Mouse (Mus musculus): ENCODE measurements at regions not wholly inside any gene's neighbourhood (a gene's known extent, or its start where the extent isn't known, plus 50 kb on each side); places are given as distances from the start of the nearest gene placed in this dataset.

- 47% methylated on average over 2 of the region's 2 CpGs for WGBS
- Histone ChIP-seq H3K9me3 (ENCODE audit: control insufficient read depth, low read length) (no peaks in the 10 kb centered on the region), H3K27ac (ENCODE audit: low read depth, low read length) (no peak overlapping the region), H3K27me3 (replicated peaks; ENCODE audit: control insufficient read depth, insufficient read depth, low read length) (no peaks in the 10 kb centered on the region), H3K4me1 (ENCODE audit: control insufficient read depth, insufficient read depth, low read depth, low read length) (no peaks in the 10 kb centered on the region; the same call in 1 of the 2 replicates), H3K4me2 (ENCODE audit: low read length) (no peak overlapping the region), H3K9ac (ENCODE audit: low read depth, low read length) (no peak overlapping the region), H3K4me3 (ENCODE audit: low read length) (no peak overlapping the region), H3K36me3 (ENCODE audit: control insufficient read depth, insufficient read depth, low read length) (no peaks in the 10 kb centered on the region)
- 0 out of 2 replicates have a peak, but pooled peaks have one; percentile 48 for ATAC-seq
Measured at GRCm38 (mm10) chr3:137032802-137033201, 308.1 kb upstream of the Emcn start.

- H3K4me2 ChIP-seq (ENCODE audit: low read length): no peak overlapping the region
- H3K9ac ChIP-seq (ENCODE audit: low read depth, low read length): no peak overlapping the region
- H3K4me3 ChIP-seq (ENCODE audit: low read length): no peak overlapping the region
- H3K36me3 ChIP-seq (ENCODE audit: control insufficient read depth, insufficient read depth, low read length): no peaks in the 10 kb centered on the region
- no peaks in the 10 kb centered on the region for H3K4me1 ChIP-seq (ENCODE audit: control insufficient read depth, insufficient read depth, low read depth, low read length)
- no peak for ATAC-seq
- H3K27me3 ChIP-seq (replicated peaks; ENCODE audit: control insufficient read depth, insufficient read depth, low read length): no peaks in the 10 kb centered on the region
- H3K9me3 ChIP-seq (ENCODE audit: control insufficient read depth, low read length): no peaks in the 10 kb centered on the region
- H3K27ac ChIP-seq (ENCODE audit: low read depth, low read length): no peak overlapping the region
- 88% methylated on average over 8 of the region's 8 CpGs for WGBS
Measured at GRCm38 (mm10) chr3:137039638-137040037, 301.2 kb upstream of the Emcn start.

- Histone ChIP-seq H3K4me1 (ENCODE audit: control insufficient read depth, insufficient read depth, low read depth, low read length) (peaks cover 8% of the 10 kb centered on the region), H3K4me2 (ENCODE audit: low read length) (peak overlapping the region; percentile 50), H3K27ac (ENCODE audit: low read depth, low read length) (peak overlapping the region; percentile 70), H3K9ac (ENCODE audit: low read depth, low read length) (no peak overlapping the region), H3K36me3 (ENCODE audit: control insufficient read depth, insufficient read depth, low read length) (no peaks in the 10 kb centered on the region), H3K27me3 (replicated peaks; ENCODE audit: control insufficient read depth, insufficient read depth, low read length) (no peaks in the 10 kb centered on the region), H3K9me3 (ENCODE audit: control insufficient read depth, low read length) (no peaks in the 10 kb centered on the region), H3K4me3 (ENCODE audit: low read length) (no peak overlapping the region)
- ATAC-seq: peak; percentile 55; the same call in 1 of the 2 replicates
- WGBS: 58% methylated on average over 6 of the region's 6 CpGs
Measured at GRCm38 (mm10) chr3:137056544-137057224, 284.2 kb upstream of the Emcn start.

GRCm38 (mm10) chr3:137057225-137057910 is 283.5 kb upstream of the Emcn start:
- Histone ChIP-seq H3K27me3 (replicated peaks; ENCODE audit: control insufficient read depth, insufficient read depth, low read length) (no peaks in the 10 kb centered on the region), H3K4me3 (ENCODE audit: low read length) (peak overlapping the region; percentile 15), H3K27ac (ENCODE audit: low read depth, low read length) (peak overlapping the region; percentile 70), H3K4me1 (ENCODE audit: control insufficient read depth, insufficient read depth, low read depth, low read length) (peaks cover 8% of the 10 kb centered on the region), H3K9ac (ENCODE audit: low read depth, low read length) (peak overlapping the region; percentile 2; the same call in 1 of the 2 replicates), H3K4me2 (ENCODE audit: low read length) (peak overlapping the region; percentile 50), H3K9me3 (ENCODE audit: control insufficient read depth, low read length) (no peaks in the 10 kb centered on the region), H3K36me3 (ENCODE audit: control insufficient read depth, insufficient read depth, low read length) (no peaks in the 10 kb centered on the region)
- WGBS: 12% methylated on average over 6 of the region's 6 CpGs
- ATAC-seq: peak; percentile 96

GRCm38 (mm10) chr3:137057911-137058260 is 283.0 kb upstream of the Emcn start:
- no peak for ATAC-seq
- Histone ChIP-seq H3K27me3 (replicated peaks; ENCODE audit: control insufficient read depth, insufficient read depth, low read length) (no peaks in the 10 kb centered on the region), H3K9me3 (ENCODE audit: control insufficient read depth, low read length) (no peaks in the 10 kb centered on the region), H3K27ac (ENCODE audit: low read depth, low read length) (peak overlapping the region; percentile 70), H3K4me1 (ENCODE audit: control insufficient read depth, insufficient read depth, low read depth, low read length) (peaks cover 8% of the 10 kb centered on the region), H3K4me2 (ENCODE audit: low read length) (no peak overlapping the region), H3K36me3 (ENCODE audit: control insufficient read depth, insufficient read depth, low read length) (no peaks in the 10 kb centered on the region), H3K9ac (ENCODE audit: low read depth, low read length) (peak overlapping the region; percentile 2; the same call in 1 of the 2 replicates), H3K4me3 (ENCODE audit: low read length) (no peak overlapping the region)
- WGBS: 73% methylated on average over 4 of the region's 4 CpGs

GRCm38 (mm10) chr3:137062067-137062466 is 278.8 kb upstream of the Emcn start:
- no peak for ATAC-seq
- WGBS: 89% methylated on average over 2 of the region's 2 CpGs
- H3K27ac ChIP-seq (ENCODE audit: low read depth, low read length): no peak overlapping the region
- H3K36me3 ChIP-seq (ENCODE audit: control insufficient read depth, insufficient read depth, low read length): no peaks in the 10 kb centered on the region
- H3K27me3 ChIP-seq (replicated peaks; ENCODE audit: control insufficient read depth, insufficient read depth, low read length): no peaks in the 10 kb centered on the region
- no peak overlapping the region for H3K9ac ChIP-seq (ENCODE audit: low read depth, low read length)
- H3K9me3 ChIP-seq (ENCODE audit: control insufficient read depth, low read length): no peaks in the 10 kb centered on the region
- H3K4me1 ChIP-seq (ENCODE audit: control insufficient read depth, insufficient read depth, low read depth, low read length): peaks cover 6% of the 10 kb centered on the region
- H3K4me2 ChIP-seq (ENCODE audit: low read length): no peak overlapping the region
- no peak overlapping the region for H3K4me3 ChIP-seq (ENCODE audit: low read length)

- ATAC-seq: no peak
- no peaks in the 10 kb centered on the region for H3K4me1 ChIP-seq (ENCODE audit: control insufficient read depth, insufficient read depth, low read depth, low read length)
- no peak overlapping the region for H3K4me3 ChIP-seq (ENCODE audit: low read length)
- H3K27ac ChIP-seq (ENCODE audit: low read depth, low read length): no peak overlapping the region
- no peak overlapping the region for H3K9ac ChIP-seq (ENCODE audit: low read depth, low read length)
- WGBS: 64% methylated on average over 1 of the region's 1 CpGs
- no peaks in the 10 kb centered on the region for H3K9me3 ChIP-seq (ENCODE audit: control insufficient read depth, low read length)
- H3K27me3 ChIP-seq (replicated peaks; ENCODE audit: control insufficient read depth, insufficient read depth, low read length): no peaks in the 10 kb centered on the region
- no peaks in the 10 kb centered on the region for H3K36me3 ChIP-seq (ENCODE audit: control insufficient read depth, insufficient read depth, low read length)
- no peak overlapping the region for H3K4me2 ChIP-seq (ENCODE audit: low read length)
Measured at GRCm38 (mm10) chr3:137067336-137067735, 273.5 kb upstream of the Emcn start.

GRCm38 (mm10) chr3:137069334-137069733 is 271.5 kb upstream of the Emcn start:
- no peak for ATAC-seq
- 93% methylated on average over 3 of the region's 3 CpGs for WGBS

GRCm38 (mm10) chr3:137077718-137078599 is 262.9 kb upstream of the Emcn start:
- Histone ChIP-seq H3K27ac (ENCODE audit: low read depth, low read length) (no peak overlapping the region), H3K4me2 (ENCODE audit: low read length) (no peak overlapping the region), H3K4me1 (ENCODE audit: control insufficient read depth, insufficient read depth, low read depth, low read length) (no peaks in the 10 kb centered on the region), H3K27me3 (replicated peaks; ENCODE audit: control insufficient read depth, insufficient read depth, low read length) (no peaks in the 10 kb centered on the region), H3K4me3 (ENCODE audit: low read length) (no peak overlapping the region), H3K9me3 (ENCODE audit: control insufficient read depth, low read length) (no peaks in the 10 kb centered on the region), H3K9ac (ENCODE audit: low read depth, low read length) (no peak overlapping the region), H3K36me3 (ENCODE audit: control insufficient read depth, insufficient read depth, low read length) (no peaks in the 10 kb centered on the region)
- ATAC-seq: no peak
- WGBS: 83% methylated on average over 13 of the region's 13 CpGs

More at GRCm38 (mm10) chr3:137069334-137069733, 271.5 kb upstream of the Emcn start:
- H3K9me3 ChIP-seq (ENCODE audit: control insufficient read depth, low read length): no peaks in the 10 kb centered on the region
- no peaks in the 10 kb centered on the region for H3K4me1 ChIP-seq (ENCODE audit: control insufficient read depth, insufficient read depth, low read depth, low read length)
- no peak overlapping the region for H3K9ac ChIP-seq (ENCODE audit: low read depth, low read length)
- no peaks in the 10 kb centered on the region for H3K27me3 ChIP-seq (replicated peaks; ENCODE audit: control insufficient read depth, insufficient read depth, low read length)
- H3K36me3 ChIP-seq (ENCODE audit: control insufficient read depth, insufficient read depth, low read length): no peaks in the 10 kb centered on the region
- H3K27ac ChIP-seq (ENCODE audit: low read depth, low read length): no peak overlapping the region
- H3K4me3 ChIP-seq (ENCODE audit: low read length): no peak overlapping the region
- H3K4me2 ChIP-seq (ENCODE audit: low read length): no peak overlapping the region
